Mouse (Mus musculus): ENCODE data around the gene Ntm. TPM values are rescaled to one million over a fixed set of nuclear protein-coding genes. Genes with fewer than 3 reads are reported as not detected.

The Ntm gene
- polyA plus RNA-seq, 2 experiments, result 23.9 to 32.4 TPM

DNA sequence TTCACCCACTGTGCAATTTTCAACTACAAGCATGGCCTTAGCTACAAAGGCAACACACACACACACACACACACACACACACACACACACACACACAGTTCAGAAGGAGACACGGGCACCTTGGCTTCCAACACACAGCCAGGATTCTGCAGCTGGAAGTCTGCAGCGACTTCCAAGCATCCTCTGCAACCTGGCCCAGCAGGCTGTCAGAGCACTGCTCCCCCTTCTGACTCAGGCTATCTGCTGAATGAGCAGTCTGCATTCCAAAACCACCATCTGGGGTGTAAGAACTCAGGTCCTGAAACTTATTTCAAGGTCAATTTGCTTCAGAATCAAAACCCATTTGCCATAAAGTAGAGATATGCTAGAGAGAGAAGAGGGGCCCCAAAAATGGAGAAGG lies 246.1 kb downstream of the Ntm start:
- WGBS, result 54% methylated on average over 2 of the region's 2 CpGs
- no peak overlapping the region for H3K27ac ChIP-seq (replicated peaks; ENCODE audit: low read depth, low read length)
- no peak overlapping the region for H3K4me3 ChIP-seq (replicated peaks; ENCODE audit: low read length)
- DNase-seq (ENCODE audit: low spot score) (no peak), ATAC-seq (ENCODE audit: low FRiP score, low read depth) (no peak)
- TF ChIP-seq POLR2A (IDR thresholded peaks at IDR 0.05; ENCODE audit: borderline replicate concordance, extremely low read depth, insufficient read depth, insufficient read length), result no peak
- no peak overlapping the region for H3K9ac ChIP-seq (ENCODE audit: low read depth, low read length, severe bottlenecking)
- H3K36me3 ChIP-seq (ENCODE audit: control insufficient read depth, insufficient read depth, low read length), result no peaks in the 10 kb centered on the region
- H3K27me3 ChIP-seq (ENCODE audit: control insufficient read depth, insufficient read depth, low read length), result no peaks in the 10 kb centered on the region
- no peak overlapping the region for H3K4me2 ChIP-seq (replicated peaks; ENCODE audit: low read depth, low read length, severe bottlenecking)
- no peaks in the 10 kb centered on the region for H3K4me1 ChIP-seq (ENCODE audit: control insufficient read depth, insufficient read depth, low read length)
- H3K9me3 ChIP-seq (ENCODE audit: control insufficient read depth, low read length), result no peaks in the 10 kb centered on the region

DNA sequence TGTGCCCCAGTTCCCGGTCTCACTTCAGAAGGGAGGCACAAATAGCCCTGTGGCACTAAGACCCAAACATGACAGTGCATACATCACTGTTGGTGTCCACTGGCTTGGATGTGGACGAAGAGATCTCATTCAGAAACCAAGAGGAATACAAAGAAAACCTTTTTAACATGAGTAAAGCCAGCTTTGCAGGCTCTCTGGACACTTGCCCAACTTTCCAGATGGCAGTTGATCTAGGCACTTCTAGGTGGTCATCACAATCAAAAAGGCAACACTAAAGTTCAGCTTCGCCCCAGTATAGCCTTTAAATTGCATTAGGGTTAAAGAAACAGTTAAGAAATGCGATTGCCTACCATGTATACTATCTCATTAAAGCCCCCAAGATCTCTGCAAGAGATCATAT lies 264.7 kb downstream of the Ntm start:
- TF ChIP-seq POLR2A (IDR thresholded peaks at IDR 0.05; ENCODE audit: borderline replicate concordance, extremely low read depth, insufficient read depth, insufficient read length), result no peak
- no peaks in the 10 kb centered on the region for H3K36me3 ChIP-seq (ENCODE audit: control insufficient read depth, insufficient read depth, low read length)
- WGBS, result 90% methylated on average over 4 of the region's 4 CpGs
- DNase-seq (ENCODE audit: low spot score) (no peak), ATAC-seq (ENCODE audit: low FRiP score, low read depth) (no peak)
- no peaks in the 10 kb centered on the region for H3K27me3 ChIP-seq (ENCODE audit: control insufficient read depth, insufficient read depth, low read length)
- no peaks in the 10 kb centered on the region for H3K4me1 ChIP-seq (ENCODE audit: control insufficient read depth, insufficient read depth, low read length)
- no peak overlapping the region for H3K4me2 ChIP-seq (replicated peaks; ENCODE audit: low read depth, low read length, severe bottlenecking)
- H3K9ac ChIP-seq (ENCODE audit: low read depth, low read length, severe bottlenecking), result no peak overlapping the region
- no peaks in the 10 kb centered on the region for H3K9me3 ChIP-seq (ENCODE audit: control insufficient read depth, low read length)
- H3K4me3 ChIP-seq (replicated peaks; ENCODE audit: low read length), result no peak overlapping the region
- H3K27ac ChIP-seq (replicated peaks; ENCODE audit: low read depth, low read length), result no peak overlapping the region

DNA sequence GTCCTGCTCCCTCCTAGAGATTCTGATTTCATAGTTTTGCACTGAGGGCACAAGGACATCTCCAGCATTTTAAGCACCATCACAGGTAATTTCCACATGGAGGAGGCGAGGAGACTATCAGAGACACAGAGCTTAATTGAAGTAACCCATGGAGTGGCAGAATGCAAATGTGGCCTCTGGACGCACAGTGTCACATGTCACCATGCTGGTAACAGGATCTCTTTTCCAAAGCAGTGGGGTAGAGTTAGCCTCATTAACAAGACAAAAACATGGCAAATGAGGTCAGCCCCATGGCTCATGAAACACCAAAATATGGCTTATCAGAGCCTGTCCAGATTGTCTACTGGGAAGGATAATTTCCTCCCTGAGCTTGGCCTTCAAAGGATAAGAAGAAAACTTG lies 268.8 kb downstream of the Ntm start:
- Histone ChIP-seq H3K9me3 (ENCODE audit: control insufficient read depth, low read length) (no peaks in the 10 kb centered on the region), H3K4me2 (replicated peaks; ENCODE audit: low read depth, low read length, severe bottlenecking) (no peak overlapping the region), H3K9ac (ENCODE audit: low read depth, low read length, severe bottlenecking) (no peak overlapping the region), H3K27ac (replicated peaks; ENCODE audit: low read depth, low read length) (no peak overlapping the region), H3K36me3 (ENCODE audit: control insufficient read depth, insufficient read depth, low read length) (no peaks in the 10 kb centered on the region), H3K4me1 (ENCODE audit: control insufficient read depth, insufficient read depth, low read length) (no peaks in the 10 kb centered on the region), H3K27me3 (ENCODE audit: control insufficient read depth, insufficient read depth, low read length) (no peaks in the 10 kb centered on the region), H3K4me3 (replicated peaks; ENCODE audit: low read length) (no peak overlapping the region)
- no peak for ATAC-seq (ENCODE audit: low FRiP score, low read depth)
- 49% methylated on average over 2 of the region's 2 CpGs for WGBS
- DNase-seq (ENCODE audit: low spot score), result no peak
- no peak for TF ChIP-seq POLR2A (IDR thresholded peaks at IDR 0.05; ENCODE audit: borderline replicate concordance, extremely low read depth, insufficient read depth, insufficient read length)

DNA sequence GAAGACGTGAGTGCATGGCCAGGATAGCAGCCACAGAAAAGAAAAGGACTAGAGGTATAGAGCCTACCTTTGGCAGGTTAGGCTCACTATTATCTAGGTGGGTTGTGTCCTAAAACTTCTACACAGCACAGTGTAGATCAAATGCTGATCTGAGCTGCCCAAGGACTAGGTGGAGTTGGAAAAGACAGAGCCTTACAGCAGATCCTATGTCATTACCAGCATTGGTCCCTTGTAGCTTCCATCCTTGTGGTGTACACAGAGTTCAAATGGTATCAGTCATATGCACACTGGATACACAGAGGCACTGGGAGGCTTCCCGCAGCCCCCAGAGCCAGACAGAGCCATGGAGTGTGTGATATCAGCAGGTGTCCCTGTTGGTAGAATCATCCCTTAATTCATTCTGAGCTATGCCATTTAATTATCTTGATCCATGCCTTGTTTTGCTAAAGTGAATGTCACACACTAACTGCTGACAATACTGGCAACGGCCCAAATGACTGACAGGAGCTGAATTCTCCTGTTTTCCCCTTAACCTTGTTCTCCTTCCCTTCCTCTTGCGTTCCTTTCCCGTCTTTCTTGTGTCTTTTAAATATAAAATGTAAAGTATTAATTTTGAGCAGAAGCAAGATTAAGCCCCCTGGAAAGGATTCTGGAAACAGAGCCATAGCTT lies 271.6 kb downstream of the Ntm start:
- DNase-seq (ENCODE audit: low spot score), result no peak
- WGBS, result 75% methylated on average over 5 of the region's 5 CpGs
- Histone ChIP-seq H3K36me3 (ENCODE audit: control insufficient read depth, insufficient read depth, low read length) (no peaks in the 10 kb centered on the region), H3K27ac (replicated peaks; ENCODE audit: low read depth, low read length) (no peak overlapping the region), H3K4me3 (replicated peaks; ENCODE audit: low read length) (no peak overlapping the region), H3K4me2 (replicated peaks; ENCODE audit: low read depth, low read length, severe bottlenecking) (no peak overlapping the region), H3K9ac (ENCODE audit: low read depth, low read length, severe bottlenecking) (no peak overlapping the region), H3K27me3 (ENCODE audit: control insufficient read depth, insufficient read depth, low read length) (no peaks in the 10 kb centered on the region), H3K4me1 (ENCODE audit: control insufficient read depth, insufficient read depth, low read length) (no peaks in the 10 kb centered on the region), H3K9me3 (ENCODE audit: control insufficient read depth, low read length) (no peaks in the 10 kb centered on the region)
- ATAC-seq (ENCODE audit: low FRiP score, low read depth), result no peak
- no peak for TF ChIP-seq POLR2A (IDR thresholded peaks at IDR 0.05; ENCODE audit: borderline replicate concordance, extremely low read depth, insufficient read depth, insufficient read length)

DNA sequence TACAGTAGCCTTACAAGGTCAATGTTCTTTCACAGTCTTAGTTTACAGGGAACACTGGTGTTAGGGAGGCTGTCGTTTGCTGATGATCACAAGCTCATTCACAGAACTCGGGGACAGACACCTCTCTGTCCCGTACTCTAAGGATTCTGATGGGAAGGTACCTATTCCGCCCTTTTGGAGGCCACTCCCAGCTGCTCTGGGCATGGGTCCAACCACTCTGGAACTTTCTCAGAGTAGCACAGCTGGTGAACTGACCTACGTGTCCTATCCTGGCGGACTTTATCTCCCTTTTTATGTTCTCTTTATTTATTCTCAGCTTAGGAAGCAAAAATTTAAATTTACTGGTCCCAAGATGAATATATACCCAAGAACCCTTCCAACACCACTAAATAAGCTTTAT lies 280.7 kb downstream of the Ntm start:
- no peak overlapping the region for H3K9ac ChIP-seq (ENCODE audit: low read depth, low read length, severe bottlenecking)
- WGBS, result 45% methylated on average over 6 of the region's 6 CpGs
- no peaks in the 10 kb centered on the region for H3K27me3 ChIP-seq (ENCODE audit: control insufficient read depth, insufficient read depth, low read length)
- H3K36me3 ChIP-seq (ENCODE audit: control insufficient read depth, insufficient read depth, low read length), result no peaks in the 10 kb centered on the region
- H3K4me1 ChIP-seq (ENCODE audit: control insufficient read depth, insufficient read depth, low read length), result peaks cover 12% of the 10 kb centered on the region; the same call in 1 of the 2 replicates
- H3K9me3 ChIP-seq (ENCODE audit: control insufficient read depth, low read length), result no peaks in the 10 kb centered on the region
- H3K4me3 ChIP-seq (replicated peaks; ENCODE audit: low read length), result no peak overlapping the region
- ATAC-seq (ENCODE audit: low FRiP score, low read depth), result no peak
- H3K27ac ChIP-seq (replicated peaks; ENCODE audit: low read depth, low read length), result no peak overlapping the region
- TF ChIP-seq POLR2A (IDR thresholded peaks at IDR 0.05; ENCODE audit: borderline replicate concordance, extremely low read depth, insufficient read depth, insufficient read length), result no peak
- DNase-seq (ENCODE audit: low spot score), result peak; percentile 18
- H3K4me2 ChIP-seq (replicated peaks; ENCODE audit: low read depth, low read length, severe bottlenecking), result no peak overlapping the region
